Mouse (Mus musculus) bone marrow macrophage, adult 2 months (primary cell): ENCODE measurements around the gene Olfr763.

Experiments used
- CTCF ChIP-seq: IDR thresholded peaks from 2 replicates; pipeline ENCODE4 v1.5.1; 2012; ENCODE audit warnings: low read depth, mild to moderate bottlenecking, low read length, moderate library complexity
- POLR2A ChIP-seq: IDR thresholded peaks from 2 replicates; pipeline ENCODE4 v1.6.1; 2012; ENCODE audit warnings: mild to moderate bottlenecking, low read depth, low read length, borderline replicate concordance

- TF ChIP-seq CTCF (no peak), POLR2A (no peak)
Measured at GRCm38 (mm10) chr10:128990994-128991393, 19.6 kb upstream of the Olfr763 start.
